Mouse (Mus musculus) MEL (cell line): Measurements from ENCODE around the gene Nap1l1. TPM values are rescaled to one million over a fixed set of nuclear protein-coding genes. Genes with fewer than 3 reads are reported as not detected.
A peak's percentile ranks its signal among the peaks of the same experiment; 100 is the strongest.

ENCODE experiments used
- DNase-seq: peaks from one replicate; pipeline ENCODE4 v3.0.0; 2011; ENCODE audit warnings: low read depth, low spot score
- H3K27ac ChIP-seq: 2 replicates; pipeline ENCODE4 v1.5.1; 2012; ENCODE audit warnings: low read depth, mild to moderate bottlenecking, control low read depth, low read length, moderate library complexity; ENCODE audit not compliant: control insufficient read depth
- H3K27me3 ChIP-seq, 2 experiments: fragments of 150-350 bp in 1 of 2; sonication (generic) in 1 of 2; 2 replicates each; pipeline ENCODE4 v1.6.1; 2012; ENCODE audit warnings: low read length in 2 of 2, mild to moderate bottlenecking in 2 of 2, improper control_type of control experiment in 1 of 2, moderate library complexity in 1 of 2; ENCODE audit not compliant: insufficient read depth in 2 of 2, control insufficient read depth in 1 of 2
- H3K36me3 ChIP-seq, 2 experiments: 2 replicates each; pipeline ENCODE4 v1.6.1; 2012 to 2014; ENCODE audit warnings: low read length in 2 of 2, improper control_type of control experiment in 1 of 2, inconsistent platforms in 1 of 2, mild to moderate bottlenecking in 1 of 2; ENCODE audit not compliant: insufficient read depth in 2 of 2, control insufficient read depth in 1 of 2
- H3K4me1 ChIP-seq, 2 experiments: fragments of 150-350 bp in 1 of 2; sonication (generic) in 1 of 2; 2 replicates each; pipeline ENCODE4 v1.6.1; 2012; ENCODE audit warnings: low read length in 2 of 2, improper control_type of control experiment in 1 of 2, mild to moderate bottlenecking in 1 of 2; ENCODE audit not compliant: insufficient read depth in 2 of 2, control insufficient read depth in 1 of 2
- H3K4me3 ChIP-seq, 2 experiments: fragments of 150-350 bp in 1 of 2; sonication (generic) in 1 of 2; 2 replicates each; pipeline ENCODE4 v1.5.1; 2012; ENCODE audit warnings: low read depth in 2 of 2, low read length in 2 of 2, mild to moderate bottlenecking in 2 of 2, moderate library complexity in 2 of 2, control low read depth in 1 of 2, improper control_type of control experiment in 1 of 2; ENCODE audit not compliant: control insufficient read depth in 1 of 2, insufficient read depth in 1 of 2
- H3K79me2 ChIP-seq: 2 replicates; pipeline ENCODE4 v1.6.1; 2012; ENCODE audit warnings: mild to moderate bottlenecking, low read length, moderate library complexity; ENCODE audit not compliant: control insufficient read depth, poor library complexity, insufficient read depth
- H3K9ac ChIP-seq: 2 replicates; pipeline ENCODE4 v1.6.1; 2012; ENCODE audit warnings: low read depth, mild to moderate bottlenecking, control low read depth, low read length, moderate library complexity; ENCODE audit not compliant: control insufficient read depth, poor library complexity, severe bottlenecking
- H3K9me3 ChIP-seq: fragments of 150-350 bp; sonication (generic); replicated peaks from 2 replicates; pipeline ENCODE4 v1.6.1; 2012; ENCODE audit warnings: mild to moderate bottlenecking, low read length, improper control_type of control experiment, moderate library complexity; ENCODE audit not compliant: insufficient read depth
- BHLHE40 ChIP-seq: IDR thresholded peaks from 2 replicates; pipeline ENCODE4 v1.6.1; 2012; ENCODE audit warnings: low read depth, mild to moderate bottlenecking, inconsistent platforms, low read length, improper control_type of control experiment, borderline replicate concordance
- CHD1 ChIP-seq: IDR thresholded peaks from 2 replicates; pipeline ENCODE4 v1.6.1; 2012; ENCODE audit warnings: low read depth, mild to moderate bottlenecking, inconsistent platforms, low read length, improper control_type of control experiment
- CHD2 ChIP-seq: IDR thresholded peaks from 2 replicates; pipeline ENCODE4 v1.6.1; 2011; ENCODE audit warnings: low read length, improper control_type of control experiment
- EP300 ChIP-seq, 2 experiments: IDR thresholded peaks; 2 replicates each; pipeline ENCODE4 v1.6.1; 2011; ENCODE audit warnings: improper control_type of control experiment in 2 of 2, low read length in 2 of 2, low read depth in 1 of 2, mild to moderate bottlenecking in 1 of 2
- ETS1 ChIP-seq: IDR thresholded peaks from 2 replicates; pipeline ENCODE4 v1.6.1; 2012; ENCODE audit warnings: low read depth, mild to moderate bottlenecking, inconsistent platforms, low read length, improper control_type of control experiment, moderate library complexity
- GABPA ChIP-seq: IDR thresholded peaks from 2 replicates; pipeline ENCODE4 v1.6.1; 2012; ENCODE audit warnings: low read depth, mild to moderate bottlenecking, inconsistent platforms, low read length, improper control_type of control experiment, moderate library complexity
- GATA1 ChIP-seq: IDR thresholded peaks from 2 replicates; pipeline ENCODE4 v1.6.1; 2011; ENCODE audit warnings: low read depth, low read length, improper control_type of control experiment
- HCFC1 ChIP-seq: IDR thresholded peaks from 2 replicates; pipeline ENCODE4 v1.6.1; 2012; ENCODE audit warnings: low read depth, mild to moderate bottlenecking, inconsistent platforms, low read length, improper control_type of control experiment, moderate library complexity
- JUND ChIP-seq: IDR thresholded peaks from 2 replicates; pipeline ENCODE4 v1.6.1; 2011; ENCODE audit warnings: low read depth, mild to moderate bottlenecking, improper control_type of control experiment, low read length
- KAT2A ChIP-seq: conservative IDR thresholded peaks from 2 replicates; pipeline ENCODE4 v1.6.1; 2012; ENCODE audit warnings: low read depth, low read length, improper control_type of control experiment, inconsistent platforms
- MAFK ChIP-seq: IDR thresholded peaks from 2 replicates; pipeline ENCODE4 v1.6.1; 2011; ENCODE audit warnings: low read depth, mild to moderate bottlenecking, low read length, improper control_type of control experiment, borderline replicate concordance
- MAX ChIP-seq: IDR thresholded peaks from 2 replicates; pipeline ENCODE4 v1.6.1; 2011; ENCODE audit warnings: low read length, improper control_type of control experiment
- MEF2A ChIP-seq: IDR thresholded peaks from 2 replicates; pipeline ENCODE4 v1.6.1; 2014; ENCODE audit warnings: low read depth, mild to moderate bottlenecking, inconsistent platforms, low read length, improper control_type of control experiment; ENCODE audit not compliant: poor library complexity, insufficient replicate concordance, severe bottlenecking; ENCODE audit errors: extremely low read depth
- MYB ChIP-seq: IDR thresholded peaks from 2 replicates; pipeline ENCODE4 v1.6.1; 2011; ENCODE audit warnings: mild to moderate bottlenecking, low read depth, low read length, improper control_type of control experiment
- MYC ChIP-seq: IDR thresholded peaks from 2 replicates; pipeline ENCODE4 v1.6.1; 2011; ENCODE audit warnings: low read depth, mild to moderate bottlenecking, low read length, improper control_type of control experiment, moderate library complexity
- NELFE ChIP-seq: IDR thresholded peaks from 2 replicates; pipeline ENCODE4 v1.6.1; 2011; ENCODE audit warnings: low read depth, low read length, improper control_type of control experiment
- POLR2A ChIP-seq, 2 experiments: IDR thresholded peaks; 2 replicates each; pipeline ENCODE4 v1.6.1; 2011 to 2012; ENCODE audit warnings: low read length in 2 of 2, mild to moderate bottlenecking in 2 of 2, control low read depth in 1 of 2, improper control_type of control experiment in 1 of 2, low read depth in 1 of 2, moderate library complexity in 1 of 2; ENCODE audit not compliant: control insufficient read depth in 1 of 2, insufficient read depth in 1 of 2, poor library complexity in 1 of 2
- POLR2AphosphoS5 ChIP-seq: IDR thresholded peaks from 2 replicates; pipeline ENCODE4 v1.6.1; 2012; ENCODE audit warnings: low read depth, borderline replicate concordance, mild to moderate bottlenecking, inconsistent platforms, low read length, moderate library complexity, mixed read lengths
- RCOR1 ChIP-seq: IDR thresholded peaks from 2 replicates; pipeline ENCODE4 v1.6.1; 2012; ENCODE audit warnings: low read depth, mild to moderate bottlenecking, inconsistent platforms, low read length, improper control_type of control experiment
- SIN3A ChIP-seq: IDR thresholded peaks from 2 replicates; pipeline ENCODE4 v1.6.1; 2012; ENCODE audit warnings: low read length, improper control_type of control experiment, inconsistent platforms
- SMC3 ChIP-seq: IDR thresholded peaks from 2 replicates; pipeline ENCODE4 v1.6.1; 2011; ENCODE audit warnings: low read depth, low read length, improper control_type of control experiment
- TBP ChIP-seq: IDR thresholded peaks from 2 replicates; pipeline ENCODE4 v1.8.0; 2011; ENCODE audit warnings: low read depth, low read length, improper control_type of control experiment
- UBTF ChIP-seq: IDR thresholded peaks from 2 replicates; pipeline ENCODE4 v1.6.1; 2012; ENCODE audit warnings: low read depth, mild to moderate bottlenecking, inconsistent platforms, low read length, improper control_type of control experiment, moderate library complexity, borderline replicate concordance; ENCODE audit not compliant: insufficient read depth
- USF1 ChIP-seq: IDR thresholded peaks from 2 replicates; pipeline ENCODE4 v1.6.1; 2014; ENCODE audit warnings: low read depth, mild to moderate bottlenecking, inconsistent platforms, low read length, improper control_type of control experiment, moderate library complexity
- ZKSCAN1 ChIP-seq: IDR thresholded peaks from 2 replicates; pipeline ENCODE4 v1.6.1; 2012; ENCODE audit warnings: low read depth, mild to moderate bottlenecking, inconsistent platforms, low read length, improper control_type of control experiment, moderate library complexity
- polyA plus RNA-seq, 2 experiments: library from polyadenylated mRNA; stranded (reverse) in 1 of 2; unstranded in 1 of 2; fragments of >175 nt in 1 of 2; fragments of >200 nt in 1 of 2; gene quantifications; 2 replicates each; pipeline versions ENCODE4 v1.2.1 to v1.2.4; 2012; ENCODE audit warnings: low replicate concordance in 2 of 2, low read depth in 1 of 2; ENCODE audit not compliant: insufficient read length in 2 of 2, insufficient read depth in 1 of 2, missing spikeins in 1 of 2
- total RNA-seq: library from RNA; depleted of rRNA; stranded (reverse); fragments of 300-350 nt; gene quantifications from 2 replicates; pipeline ENCODE4 v1.2.3, GENCODE M21; 2012

Gene Nap1l1
- total and polyA plus RNA-seq, 3 experiments: 183 to 591 (median 296) TPM

- TF ChIP-seq ETS1 (peak; percentile 54; the same call in 1 of the 2 replicates), ZKSCAN1 (no peak), GATA1 (peak; percentile 74), GABPA (no peak), POLR2A (IDR thresholded peaks at IDR 0.05; ENCODE audit: control insufficient read depth in 1 of 2, insufficient read depth in 1 of 2, low read depth in 1 of 2, low read length in 2 of 2, poor library complexity in 1 of 2) (no peak), MYC (no peak), POLR2AphosphoS5 (no peak), UBTF (no peak), RCOR1 (no peak), NELFE (no peak), MEF2A (no peak), MAX (no peak; the same call in 1 of the 2 replicates), HCFC1 (no peak)
Measured at GRCm38 (mm10) chr10:111441034-111441440, 32.0 kb upstream of the Nap1l1 start (continued).

GRCm38 (mm10) chr10:111444199-111444598, 28.8 kb upstream of the Nap1l1 start:
- TF ChIP-seq BHLHE40: no peak
- no peak for TF ChIP-seq MEF2A
- no peak for TF ChIP-seq TBP
- TF ChIP-seq MYC: no peak
- TF ChIP-seq SMC3: no peak
- TF ChIP-seq POLR2A (IDR thresholded peaks at IDR 0.05; ENCODE audit: control insufficient read depth in 1 of 2, insufficient read depth in 1 of 2, low read depth in 1 of 2, low read length in 2 of 2, poor library complexity in 1 of 2): no peak
- no peak for TF ChIP-seq KAT2A
- no peak for TF ChIP-seq CHD1
- TF ChIP-seq JUND: no peak
- no peak for TF ChIP-seq GABPA
- no peak for TF ChIP-seq MYB
- TF ChIP-seq USF1: no peak
- no peak for TF ChIP-seq CHD2
- no peak for TF ChIP-seq SIN3A
- no peak for TF ChIP-seq MAFK
- no peak for TF ChIP-seq EP300 (IDR thresholded peaks at IDR 0.05; ENCODE audit: low read depth in 1 of 2, low read length in 2 of 2)
- H3K4me1 ChIP-seq: peaks cover 16 to 31% of the 10 kb centered on the region in 2 experiments
- no peaks in the 10 kb centered on the region for H3K79me2 ChIP-seq
- H3K36me3 ChIP-seq: peaks cover 0 to 25% of the 10 kb centered on the region in 2 experiments; a peak in 2 of 4 replicates
- no peak overlapping the region for H3K4me3 ChIP-seq
- H3K27me3 ChIP-seq: no peaks in the 10 kb centered on the region
- no peak overlapping the region for H3K9ac ChIP-seq
- H3K27ac ChIP-seq: no peak overlapping the region
- no peak for DNase-seq
- no peaks in the 10 kb centered on the region for H3K9me3 ChIP-seq
